Mouse (Mus musculus) hindbrain, embryonic 13.5 days (tissue): Measurements from ENCODE around the gene Smc1b. TPM values are rescaled to one million over a fixed set of nuclear protein-coding genes. Genes with fewer than 3 reads are reported as not detected.

Experiments used
- ATAC-seq: fragments of 200-750 bp; cut with Nextera tagmentation; 2 replicates; pipeline ENCODE4 v1.8.0; 2017; ENCODE audit warnings: moderate TSS enrichment; ENCODE audit not compliant: low FRiP score
- H3K27ac ChIP-seq: fragments of 300-500 bp; sonication (generic); 2 replicates; pipeline ENCODE4 v1.5.1; 2015; ENCODE audit warnings: inconsistent platforms, mild to moderate bottlenecking, moderate library complexity
- H3K27me3 ChIP-seq: fragments of 300-500 bp; sonication (generic); 2 replicates; pipeline ENCODE4 v1.6.1; 2015; ENCODE audit warnings: mild to moderate bottlenecking, inconsistent platforms
- H3K36me3 ChIP-seq: fragments of 300-500 bp; sonication (generic); 2 replicates; pipeline ENCODE4 v1.6.1; 2015; ENCODE audit warnings: mild to moderate bottlenecking, inconsistent platforms
- H3K4me1 ChIP-seq: fragments of 300-500 bp; sonication (generic); replicated peaks from 2 replicates; pipeline ENCODE4 v1.6.1; 2015; ENCODE audit warnings: inconsistent platforms
- H3K4me2 ChIP-seq: fragments of 300-500 bp; sonication (generic); 2 replicates; pipeline ENCODE4 v1.6.1; 2015; ENCODE audit warnings: inconsistent platforms, mild to moderate bottlenecking, moderate library complexity
- H3K4me3 ChIP-seq: fragments of 300-500 bp; sonication (generic); 2 replicates; pipeline ENCODE4 v1.5.1; 2015; ENCODE audit warnings: mild to moderate bottlenecking, inconsistent platforms
- H3K9ac ChIP-seq: fragments of 300-500 bp; sonication (generic); 2 replicates; pipeline ENCODE4 v1.6.1; 2015; ENCODE audit warnings: mild to moderate bottlenecking, inconsistent platforms
- H3K9me3 ChIP-seq: fragments of 300-500 bp; sonication (generic); 2 replicates; pipeline ENCODE4 v1.6.1; 2016; ENCODE audit warnings: inconsistent platforms
- WGBS: fragments of 180-500 bp; shearing (Covaris S2); methylation state at CpG from one replicate; pipeline ENCODE4 v1.1.7; 2015; 5-methylcytosine and 5-hydroxymethylcytosine counted together
- polyA plus RNA-seq: library from polyadenylated mRNA; unstranded; fragments of >200 nt; fragmentation: Nextera tagmentation; extraction: Ambion mirVana; gene quantifications from 2 replicates; pipeline ENCODE4 v1.2.1, GENCODE M21; 2015

Smc1b gene
- 0.04 and 0.16 TPM in 2 replicates for polyA plus RNA-seq

DNA sequence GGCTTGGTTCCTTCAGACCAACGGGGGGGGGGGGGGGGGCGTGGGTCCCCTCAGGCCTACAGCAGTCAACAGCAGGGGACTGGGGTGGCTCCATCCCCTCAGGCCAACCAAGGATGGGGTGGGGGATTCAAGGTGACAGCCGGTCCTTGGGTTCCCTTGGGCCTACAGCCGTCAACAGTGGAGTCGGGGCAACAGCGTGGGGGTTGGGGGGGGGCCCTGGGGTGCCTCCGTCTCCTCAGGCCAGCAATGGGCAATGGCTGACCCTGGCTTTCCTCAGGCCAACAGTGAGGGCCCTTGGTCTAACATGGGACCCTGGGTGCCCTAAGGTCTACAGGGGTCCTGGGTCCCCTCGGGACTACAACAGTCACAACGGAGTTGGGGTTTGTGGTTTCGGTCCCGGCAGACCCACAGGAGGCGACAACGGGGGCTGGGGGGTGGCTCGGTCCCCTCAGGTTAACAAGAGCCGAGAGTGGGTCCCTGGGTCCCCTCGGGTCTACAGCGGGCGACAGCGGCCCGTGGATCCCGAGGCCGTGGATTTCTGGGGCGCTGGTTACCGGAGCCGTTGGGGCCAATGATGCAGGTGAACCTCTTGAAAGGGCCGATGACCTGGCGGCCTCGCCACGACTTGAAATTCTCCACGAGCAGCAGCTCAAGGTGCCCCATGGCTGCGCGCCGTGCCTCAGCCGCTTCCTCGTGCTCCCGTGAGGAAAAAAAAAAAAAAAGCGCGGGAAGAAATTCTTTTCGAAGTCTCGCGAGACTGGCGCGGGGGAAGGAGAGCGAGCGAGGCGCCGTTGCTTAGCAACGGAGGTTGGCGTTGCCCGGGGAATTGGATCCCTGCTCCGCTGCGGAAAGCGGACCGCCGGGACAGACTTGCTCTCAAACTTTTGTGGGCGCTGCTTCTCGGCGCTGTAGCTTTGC, at the start of gene Smc1b, which contains the start of gene Ribc2:
Gene Smc1b (minus strand): TSS at position 690 of the 918 bp plus-strand sequence.
Gene Ribc2 (plus strand): TSS at position 804 of the 918 bp plus-strand sequence.
- Histone ChIP-seq H3K27ac (no peak within 1 kb of the TSS), H3K9ac (peak within 1 kb of the TSS; percentile 55; the same call in 1 of the 2 replicates), H3K36me3 (no peaks in the 10 kb centered on the region), H3K4me2 (peak within 1 kb of the TSS; percentile 58), H3K9me3 (no peaks in the 10 kb centered on the region), H3K27me3 (peaks cover 15% of the 10 kb centered on the region), H3K4me1 (peaks cover 13% of the 10 kb centered on the region), H3K4me3 (peak within 1 kb of the TSS; percentile 38)
- WGBS, result 30% methylated on average over 55 of the region's 58 CpGs
- peak; percentile 57; the same call in 1 of the 2 replicates for ATAC-seq

DNA sequence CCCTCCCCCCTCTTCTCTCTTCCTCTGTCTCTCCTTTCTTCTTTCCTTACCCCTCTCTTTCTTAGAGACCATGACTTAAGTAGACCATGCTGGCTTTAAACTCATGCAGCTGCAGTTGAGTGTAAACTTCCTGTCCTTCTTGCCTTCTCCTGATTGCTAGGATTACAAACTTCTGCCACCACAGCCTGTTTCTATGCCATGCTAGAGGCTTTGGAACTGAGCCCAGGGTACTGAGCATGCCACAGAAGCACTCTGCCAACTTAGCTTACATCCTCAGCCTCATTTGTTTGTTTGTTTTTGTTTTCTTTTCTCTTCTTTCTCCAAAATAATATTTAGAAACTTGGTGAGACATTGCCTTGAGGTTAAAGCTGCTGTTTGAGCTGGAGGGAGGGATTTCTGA, 48.6 kb upstream of the Smc1b start:
- H3K36me3 ChIP-seq, result no peaks in the 10 kb centered on the region
- no peak overlapping the region for H3K4me2 ChIP-seq
- ATAC-seq, result no peak
- H3K9me3 ChIP-seq, result no peaks in the 10 kb centered on the region
- no peak overlapping the region for H3K4me3 ChIP-seq
- no peaks in the 10 kb centered on the region for H3K27me3 ChIP-seq
- H3K27ac ChIP-seq, result no peak overlapping the region
- 0 out of 2 replicates have a peak, but pooled peaks cover 4% of the 10 kb centered on the region for H3K4me1 ChIP-seq
- no peak overlapping the region for H3K9ac ChIP-seq

GRCm38 (mm10) chr15:85179528-85180180, 47.9 kb upstream of the Smc1b start:
- Histone ChIP-seq H3K4me1 (0 out of 2 replicates have a peak, but pooled peaks cover 4% of the 10 kb centered on the region), H3K9me3 (no peaks in the 10 kb centered on the region)

DNA sequence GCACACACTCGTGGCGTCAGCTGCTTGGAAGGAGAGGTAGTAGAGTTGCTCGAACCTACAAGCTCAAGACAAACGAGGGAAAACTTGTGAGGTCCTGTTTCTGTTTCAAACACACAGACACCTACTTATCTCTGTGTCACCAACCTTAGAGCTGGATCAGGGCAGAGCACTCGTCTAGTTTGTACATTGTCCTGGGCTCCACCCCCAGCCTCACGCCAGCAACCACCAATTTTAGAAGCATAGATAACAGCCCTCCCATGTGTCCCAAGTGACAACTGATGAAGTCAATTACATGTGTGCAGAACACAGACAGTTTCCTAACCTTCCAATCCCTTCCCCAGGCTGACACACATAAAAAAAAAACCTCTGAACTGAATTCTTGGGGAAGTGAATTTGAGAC, 46.4 kb upstream of the Smc1b start:
- H3K4me3 ChIP-seq, result no peak overlapping the region
- no peak for ATAC-seq
- no peaks in the 10 kb centered on the region for H3K27me3 ChIP-seq
- no peak overlapping the region for H3K27ac ChIP-seq
- 77% methylated on average over 6 of the region's 6 CpGs for whole genome bisulfite sequencing
- no peak overlapping the region for H3K9ac ChIP-seq
- 0 out of 2 replicates have a peak, but pooled peaks cover 4% of the 10 kb centered on the region for H3K4me1 ChIP-seq
- H3K36me3 ChIP-seq, result no peaks in the 10 kb centered on the region
- no peaks in the 10 kb centered on the region for H3K9me3 ChIP-seq
- H3K4me2 ChIP-seq, result no peak overlapping the region

More at GRCm38 (mm10) chr15:85179528-85180180, 47.9 kb upstream of the Smc1b start:
- Histone ChIP-seq H3K9ac (no peak overlapping the region), H3K27ac (no peak overlapping the region), H3K27me3 (no peaks in the 10 kb centered on the region), H3K4me2 (no peak overlapping the region), H3K4me3 (no peak overlapping the region), H3K36me3 (no peaks in the 10 kb centered on the region)
- 78% methylated on average over 7 of the region's 7 CpGs for WGBS
- no peak for ATAC-seq

DNA sequence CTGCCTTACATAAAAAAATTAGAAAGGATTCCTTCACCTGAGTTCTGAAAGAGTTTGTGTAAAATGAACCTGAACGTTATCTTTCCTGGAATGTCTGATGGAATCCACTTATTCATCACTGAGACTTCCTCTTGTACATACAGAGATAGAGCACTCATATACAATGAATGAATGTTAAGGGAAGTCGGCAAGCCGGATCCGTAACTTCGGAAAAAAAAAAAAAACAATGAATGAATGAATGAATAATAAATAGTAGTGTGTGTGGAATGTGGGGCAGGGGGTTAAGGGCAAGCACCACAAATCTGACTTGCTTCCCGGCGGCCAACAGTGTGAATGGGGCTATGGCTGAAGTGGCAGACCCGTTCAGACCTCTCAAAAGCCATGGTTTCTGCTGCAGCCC, 45.8 kb upstream of the Smc1b start:
- Histone ChIP-seq H3K4me1 (0 out of 2 replicates have a peak, but pooled peaks cover 4% of the 10 kb centered on the region), H3K9ac (no peak overlapping the region), H3K9me3 (no peaks in the 10 kb centered on the region), H3K27ac (no peak overlapping the region), H3K36me3 (no peaks in the 10 kb centered on the region), H3K4me2 (no peak overlapping the region), H3K4me3 (no peak overlapping the region), H3K27me3 (no peaks in the 10 kb centered on the region)
- 66% methylated on average over 8 of the region's 8 CpGs for WGBS
- no peak for ATAC-seq

DNA sequence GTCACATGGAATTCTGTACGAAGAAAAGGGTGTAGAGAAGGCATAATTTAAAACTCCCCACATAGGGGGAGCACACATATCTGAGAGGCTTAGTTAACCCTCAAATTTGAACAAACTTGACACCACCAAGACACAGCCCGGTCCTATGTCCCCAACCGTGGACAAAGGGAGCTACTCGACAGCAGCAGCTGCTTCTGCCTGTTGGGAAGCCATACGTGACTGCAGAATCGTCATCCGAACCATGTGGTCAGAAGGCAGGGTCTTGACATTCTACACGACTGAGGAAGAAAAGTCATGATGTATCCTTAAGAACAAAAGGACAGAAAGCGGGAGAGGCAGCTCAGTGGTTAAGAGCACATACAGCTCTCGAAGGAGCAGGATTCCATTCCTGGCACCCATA, 42.3 kb upstream of the Smc1b start:
- no peaks in the 10 kb centered on the region for H3K36me3 ChIP-seq
- no peak overlapping the region for H3K27ac ChIP-seq
- ATAC-seq, result no peak
- H3K4me2 ChIP-seq, result no peak overlapping the region
- H3K9ac ChIP-seq, result no peak overlapping the region
- no peak overlapping the region for H3K4me3 ChIP-seq
- H3K9me3 ChIP-seq, result no peaks in the 10 kb centered on the region
- WGBS, result 74% methylated on average over 10 of the region's 10 CpGs
- H3K27me3 ChIP-seq, result no peaks in the 10 kb centered on the region
- H3K4me1 ChIP-seq, result no peaks in the 10 kb centered on the region

DNA sequence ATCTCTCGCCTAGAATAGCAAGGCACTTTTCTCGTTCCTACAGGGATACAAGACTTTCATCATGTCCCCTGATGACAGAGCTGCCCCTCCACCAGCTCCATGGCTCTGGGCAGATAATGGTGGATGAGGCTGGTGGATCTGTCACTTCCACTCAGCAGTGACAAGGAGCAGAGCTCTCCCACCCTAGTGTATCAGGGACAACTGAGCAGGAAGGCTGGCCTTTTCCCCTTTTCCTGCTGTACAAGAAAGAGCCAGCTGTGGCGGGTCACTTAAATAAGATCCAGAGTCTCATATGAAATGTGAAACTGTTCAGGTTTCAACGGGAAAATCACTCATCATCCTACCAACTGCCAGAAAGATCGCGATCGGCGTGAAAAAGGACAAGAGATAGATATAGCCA, 41.7 kb upstream of the Smc1b start:
- ATAC-seq, result no peak
- H3K27ac ChIP-seq, result no peak overlapping the region
- H3K4me3 ChIP-seq, result no peak overlapping the region
- no peaks in the 10 kb centered on the region for H3K9me3 ChIP-seq
- 73% methylated on average over 8 of the region's 8 CpGs for WGBS
- H3K36me3 ChIP-seq, result no peaks in the 10 kb centered on the region
- H3K4me2 ChIP-seq, result no peak overlapping the region
- no peaks in the 10 kb centered on the region for H3K4me1 ChIP-seq
- no peak overlapping the region for H3K9ac ChIP-seq
- H3K27me3 ChIP-seq, result no peaks in the 10 kb centered on the region

GRCm38 (mm10) chr15:85172054-85172453, 40.3 kb upstream of the Smc1b start:
- no peak overlapping the region for H3K9ac ChIP-seq
- no peak overlapping the region for H3K4me2 ChIP-seq
- 86% methylated on average over 1 of the region's 2 CpGs for WGBS
- H3K4me3 ChIP-seq, result no peak overlapping the region
- no peaks in the 10 kb centered on the region for H3K9me3 ChIP-seq
- no peak overlapping the region for H3K27ac ChIP-seq
- H3K27me3 ChIP-seq, result no peaks in the 10 kb centered on the region
- no peak for ATAC-seq
- H3K4me1 ChIP-seq, result peaks cover 5% of the 10 kb centered on the region
- no peaks in the 10 kb centered on the region for H3K36me3 ChIP-seq

DNA sequence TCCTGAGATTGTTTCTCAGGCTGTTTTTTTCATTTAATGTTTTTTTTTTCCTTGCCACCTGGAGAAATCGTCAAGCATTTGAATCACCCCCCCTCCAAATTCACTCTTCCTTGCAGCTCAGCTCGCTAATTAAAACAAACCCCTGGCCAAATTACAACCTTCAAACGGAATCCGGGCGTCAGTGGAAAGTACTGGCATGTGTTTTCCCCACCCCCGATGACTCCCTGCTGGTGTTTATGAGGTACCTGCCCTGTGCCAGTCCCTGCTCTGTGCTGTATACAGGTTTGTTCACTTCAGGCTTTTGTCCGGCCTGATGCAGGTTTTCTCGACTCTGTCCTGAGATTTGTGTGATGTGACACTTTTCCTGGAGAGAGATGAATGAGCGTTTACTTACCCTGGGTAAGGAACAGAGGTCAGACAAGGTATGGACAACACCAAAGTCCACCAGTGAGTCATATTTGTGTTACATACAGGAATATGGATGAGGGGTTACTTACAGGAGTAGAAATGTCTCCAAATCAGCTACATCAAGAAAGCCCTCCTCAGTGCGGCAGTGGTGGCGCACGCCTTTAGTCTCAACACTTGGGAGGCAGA, 35.4 kb upstream of the Smc1b start:
- 53% methylated on average over 12 of the region's 12 CpGs for WGBS
- H3K4me2 ChIP-seq, result no peak overlapping the region
- no peaks in the 10 kb centered on the region for H3K9me3 ChIP-seq
- H3K9ac ChIP-seq, result no peak overlapping the region; the same call in 1 of the 2 replicates
- peak overlapping the region; percentile 48 for H3K27ac ChIP-seq
- no peak overlapping the region for H3K4me3 ChIP-seq
- H3K4me1 ChIP-seq, result peaks cover 18% of the 10 kb centered on the region
- H3K36me3 ChIP-seq, result no peaks in the 10 kb centered on the region
- no peaks in the 10 kb centered on the region for H3K27me3 ChIP-seq
- ATAC-seq, result no peak

DNA sequence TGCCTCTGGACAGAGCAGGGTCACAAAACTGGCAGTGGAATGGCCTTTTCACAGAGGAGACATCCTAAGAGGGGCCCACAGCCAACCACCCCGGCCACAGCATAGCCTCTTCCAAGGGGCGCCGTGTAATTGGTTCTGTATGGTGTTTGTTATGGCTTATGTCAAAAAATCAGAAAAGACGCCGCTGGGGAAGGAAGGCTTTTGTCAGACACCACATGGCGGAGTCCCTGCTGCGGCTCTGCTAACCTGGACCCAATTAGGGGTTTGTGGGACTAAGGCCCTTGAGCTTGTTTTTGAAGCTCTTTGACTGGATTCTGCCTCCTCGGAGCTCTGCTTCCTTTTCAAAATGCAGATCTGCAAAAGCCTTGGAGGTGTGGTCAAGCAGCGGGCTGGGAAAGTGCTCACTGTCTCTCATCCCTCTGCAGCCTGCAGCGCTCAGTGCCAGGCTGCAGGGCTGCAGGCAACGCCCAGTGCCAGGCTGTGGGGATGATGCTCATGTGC, 34.7 kb upstream of the Smc1b start:
- no peak overlapping the region for H3K4me3 ChIP-seq
- no peaks in the 10 kb centered on the region for H3K9me3 ChIP-seq
- no peaks in the 10 kb centered on the region for H3K27me3 ChIP-seq
- H3K4me1 ChIP-seq, result peaks cover 18% of the 10 kb centered on the region
- WGBS, result 18% methylated on average over 11 of the region's 11 CpGs
- H3K27ac ChIP-seq, result peak overlapping the region; percentile 48
- peak overlapping the region; percentile 49; the same call in 1 of the 2 replicates for H3K9ac ChIP-seq
- H3K36me3 ChIP-seq, result no peaks in the 10 kb centered on the region
- 0 out of 2 replicates have a peak overlapping the region, but pooled peaks have one; percentile 1 for H3K4me2 ChIP-seq
- peak; percentile 43; the same call in 1 of the 2 replicates for ATAC-seq

DNA sequence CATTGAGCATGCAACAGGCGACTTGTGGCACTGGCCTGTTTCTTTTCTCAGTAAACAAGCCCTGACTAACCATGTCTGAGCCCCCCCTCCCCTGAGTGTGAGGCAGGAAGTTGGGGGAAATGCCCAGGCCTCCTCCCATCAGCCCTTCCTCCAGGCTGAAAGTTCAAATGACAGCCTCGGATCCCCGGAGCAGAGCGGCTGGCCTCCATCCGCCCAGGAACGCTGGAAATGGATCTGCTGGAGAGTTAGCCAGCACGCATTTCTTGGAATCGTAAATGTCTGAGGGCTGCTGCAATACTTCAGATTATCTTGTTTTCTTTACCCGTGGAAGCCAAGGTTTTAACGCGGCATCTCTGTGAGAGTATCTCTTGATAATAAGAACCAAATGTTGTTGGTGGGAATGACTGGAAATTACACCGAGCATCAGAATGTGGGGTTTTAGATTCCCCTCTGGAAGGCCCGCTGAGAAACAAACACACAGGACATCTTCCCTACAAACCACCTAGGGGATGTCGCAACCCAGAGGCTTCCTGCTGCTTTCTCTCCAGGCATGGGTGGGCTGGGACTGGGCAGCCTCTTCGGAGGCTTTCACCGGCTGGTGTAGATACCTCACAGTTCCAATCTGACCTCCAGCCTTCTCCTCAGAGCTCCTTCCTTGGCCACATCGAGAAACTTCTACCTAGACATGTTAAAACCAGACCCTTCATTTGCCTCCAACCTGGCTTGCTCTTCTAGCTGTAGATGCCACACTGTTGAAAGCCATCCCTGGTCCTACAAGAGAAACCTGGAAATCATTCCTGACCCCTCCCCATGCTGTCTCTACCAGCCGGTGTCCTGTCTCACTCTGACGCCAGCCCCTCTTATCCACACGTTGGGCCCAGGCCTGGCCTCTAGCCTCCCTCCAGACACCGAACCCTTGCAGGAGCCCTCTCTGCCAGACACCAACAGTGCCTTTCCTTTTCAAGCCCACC, 31.2 kb upstream of the Smc1b start:
- Histone ChIP-seq H3K4me1 (peaks cover 18% of the 10 kb centered on the region), H3K36me3 (no peaks in the 10 kb centered on the region), H3K9ac (no peak overlapping the region), H3K4me2 (no peak overlapping the region), H3K4me3 (no peak overlapping the region), H3K27ac (no peak overlapping the region), H3K9me3 (no peaks in the 10 kb centered on the region), H3K27me3 (no peaks in the 10 kb centered on the region)
- WGBS, result 69% methylated on average over 21 of the region's 21 CpGs
- ATAC-seq, result no peak
